Mouse (Mus musculus): Measurements from ENCODE around the gene Oprl1. TPM values are rescaled to one million over a fixed set of nuclear protein-coding genes. Genes with fewer than 3 reads are reported as not detected.

Oprl1 gene
- polyA plus RNA-seq, 1 experiment = not detected

DNA sequence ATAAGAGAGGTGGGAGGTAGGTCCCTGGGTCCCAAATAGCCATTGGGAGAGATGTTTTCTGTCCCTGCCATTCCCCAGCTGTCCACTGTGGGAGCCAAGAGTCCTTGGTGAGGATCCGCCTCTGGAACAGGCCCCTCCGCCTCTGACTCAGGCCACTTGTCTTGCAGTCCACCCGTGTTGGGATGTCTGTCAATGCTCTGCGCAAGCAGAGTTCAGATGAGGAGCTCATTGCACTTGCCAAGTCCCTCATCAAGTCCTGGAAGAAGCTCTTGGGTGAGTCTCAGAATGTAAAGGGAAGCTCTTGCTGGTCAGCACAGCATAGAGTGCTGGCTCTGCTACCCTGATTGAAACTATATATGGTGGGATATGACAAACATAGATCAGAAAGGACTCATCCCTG, 31.4 kb upstream of the Oprl1 start:
- H3K27ac ChIP-seq (replicated peaks; ENCODE audit: low read depth, low read length) = no peak overlapping the region
- H3K4me3 ChIP-seq (ENCODE audit: insufficient read depth, low read depth, low read length) = no peak overlapping the region
- H3K4me1 ChIP-seq (ENCODE audit: control insufficient read depth, insufficient read depth, insufficient read length, low read length) = peaks cover 7% of the 10 kb centered on the region; the same call in 1 of the 2 replicates

DNA sequence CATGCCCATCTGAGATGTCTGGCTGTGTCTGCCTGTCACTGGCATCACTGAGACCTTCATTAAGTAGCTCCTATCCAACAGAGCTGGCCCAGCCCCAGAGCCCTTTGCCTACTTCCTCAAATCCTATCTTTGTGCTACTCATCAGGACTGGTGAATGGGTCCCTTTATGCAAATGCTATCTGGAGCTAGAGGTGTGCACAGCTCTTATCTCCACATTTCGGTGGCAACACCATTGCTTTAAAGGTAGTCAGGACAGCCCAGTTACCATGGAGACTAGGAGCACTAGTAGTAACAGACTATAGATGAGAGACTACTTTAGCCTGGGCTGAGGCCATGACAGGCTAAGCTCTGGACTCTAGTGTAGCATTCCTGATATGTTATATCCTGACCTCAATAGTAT, 30.1 kb upstream of the Oprl1 start:
- no peak overlapping the region for H3K4me3 ChIP-seq (ENCODE audit: insufficient read depth, low read depth, low read length)
- peaks cover 5% of the 10 kb centered on the region; the same call in 1 of the 2 replicates for H3K4me1 ChIP-seq (ENCODE audit: control insufficient read depth, insufficient read depth, insufficient read length, low read length)
- H3K27ac ChIP-seq (replicated peaks; ENCODE audit: low read depth, low read length) = no peak overlapping the region

DNA sequence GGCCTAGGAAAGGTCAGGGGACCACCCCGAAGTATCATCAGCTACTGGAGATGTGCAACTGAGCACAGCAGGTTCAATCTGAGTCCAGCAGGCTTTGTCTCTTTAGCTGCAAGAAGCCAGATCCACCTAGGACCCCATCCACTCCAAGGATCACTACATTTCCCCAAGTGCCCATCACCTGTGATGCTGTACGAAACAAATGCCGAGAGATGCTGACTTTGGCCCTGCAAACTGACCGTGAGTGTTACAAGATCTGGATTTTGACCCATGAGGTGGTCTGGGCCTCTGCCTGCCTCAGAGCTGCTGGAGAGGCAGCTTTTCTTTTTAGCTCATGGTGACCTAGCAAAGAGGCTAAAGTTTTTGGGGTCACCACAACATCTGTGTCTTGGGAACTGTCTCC, 29.1 kb upstream of the Oprl1 start:
- H3K4me3 ChIP-seq (ENCODE audit: insufficient read depth, low read depth, low read length) = no peak overlapping the region
- peaks cover 3% of the 10 kb centered on the region; the same call in 1 of the 2 replicates for H3K4me1 ChIP-seq (ENCODE audit: control insufficient read depth, insufficient read depth, insufficient read length, low read length)
- H3K27ac ChIP-seq (replicated peaks; ENCODE audit: low read depth, low read length) = no peak overlapping the region

DNA sequence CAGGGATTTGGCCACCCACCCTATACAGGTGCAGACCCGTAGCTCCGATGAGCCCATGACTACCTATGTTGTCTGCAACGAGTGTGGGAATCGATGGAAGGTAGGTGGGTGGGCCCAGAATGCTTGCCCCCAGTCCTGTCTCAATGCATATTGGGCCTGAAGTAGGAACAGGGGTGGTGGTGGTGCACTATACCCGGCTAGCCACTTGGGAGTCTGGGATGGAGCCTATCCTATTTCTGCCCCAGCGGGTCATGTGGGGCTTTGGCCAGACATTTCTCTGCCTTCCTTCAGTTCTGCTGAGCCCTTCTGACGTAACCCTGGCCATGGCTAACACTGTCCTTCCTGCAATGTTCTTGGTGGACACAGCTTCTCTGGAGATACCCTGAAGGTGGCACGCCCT, 27.2 kb upstream of the Oprl1 start:
- Histone ChIP-seq H3K27ac (replicated peaks; ENCODE audit: low read depth, low read length) (no peak overlapping the region), H3K4me1 (ENCODE audit: control insufficient read depth, insufficient read depth, insufficient read length, low read length) (no peaks in the 10 kb centered on the region), H3K4me3 (ENCODE audit: insufficient read depth, low read depth, low read length) (no peak overlapping the region)

DNA sequence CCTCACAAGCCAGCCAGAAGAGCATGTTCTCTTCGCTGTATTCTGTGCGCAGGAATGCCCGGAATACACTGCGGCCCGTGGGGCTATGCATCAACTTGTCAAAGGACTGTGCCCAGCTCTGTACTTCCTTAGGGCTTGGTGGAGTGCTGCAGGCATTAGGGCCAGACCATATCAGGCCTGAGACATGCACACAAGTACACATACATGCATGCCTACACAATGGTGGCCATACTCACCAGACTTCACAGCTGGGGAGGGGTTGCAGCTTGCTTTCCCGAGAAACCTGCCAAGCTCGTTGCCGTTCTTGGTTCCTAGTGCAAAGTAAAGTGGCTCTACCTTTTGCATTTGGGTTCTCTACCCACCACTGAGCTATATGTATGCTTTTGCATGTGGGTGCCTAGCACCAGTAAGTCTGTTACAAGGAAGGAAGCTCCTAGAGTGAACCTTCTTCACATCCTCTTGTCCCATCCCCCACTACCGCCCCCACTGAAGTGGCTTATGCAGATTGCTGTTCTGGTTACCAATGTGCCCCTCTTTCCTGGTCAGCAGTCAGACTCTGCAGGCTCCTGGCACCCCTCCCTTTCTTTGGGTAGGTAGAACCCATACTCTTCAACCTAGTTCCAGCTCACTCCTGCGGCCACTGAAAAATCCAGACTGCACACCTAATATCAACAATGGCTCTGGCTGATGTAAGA, 25.2 kb upstream of the Oprl1 start:
- Histone ChIP-seq H3K4me1 (ENCODE audit: control insufficient read depth, insufficient read depth, insufficient read length, low read length) (peaks cover 4% of the 10 kb centered on the region), H3K27ac (replicated peaks; ENCODE audit: low read depth, low read length) (no peak overlapping the region), H3K4me3 (ENCODE audit: insufficient read depth, low read depth, low read length) (no peak overlapping the region)

DNA sequence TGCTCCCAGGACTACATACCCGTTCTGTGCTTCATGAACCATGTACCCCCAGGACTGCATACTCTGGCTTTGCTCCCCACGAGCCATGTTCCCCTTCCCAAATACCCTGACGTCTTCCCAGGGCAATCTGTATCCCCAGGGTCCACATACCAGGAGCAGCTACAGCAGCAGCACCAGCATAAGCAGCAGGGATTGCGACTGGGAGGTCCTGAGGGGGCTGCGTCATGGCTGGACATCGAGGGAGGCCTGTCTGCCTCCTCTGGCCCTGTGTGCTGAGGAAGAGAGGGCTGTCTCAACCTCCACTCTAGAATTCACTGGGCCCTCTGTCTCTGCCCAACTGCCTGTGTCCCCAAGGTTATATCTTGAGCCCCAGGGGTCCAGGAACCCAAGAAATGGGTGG, 23.7 kb upstream of the Oprl1 start:
- Histone ChIP-seq H3K4me3 (ENCODE audit: insufficient read depth, low read depth, low read length) (no peak overlapping the region), H3K27ac (replicated peaks; ENCODE audit: low read depth, low read length) (no peak overlapping the region), H3K4me1 (ENCODE audit: control insufficient read depth, insufficient read depth, insufficient read length, low read length) (peaks cover 4% of the 10 kb centered on the region)

DNA sequence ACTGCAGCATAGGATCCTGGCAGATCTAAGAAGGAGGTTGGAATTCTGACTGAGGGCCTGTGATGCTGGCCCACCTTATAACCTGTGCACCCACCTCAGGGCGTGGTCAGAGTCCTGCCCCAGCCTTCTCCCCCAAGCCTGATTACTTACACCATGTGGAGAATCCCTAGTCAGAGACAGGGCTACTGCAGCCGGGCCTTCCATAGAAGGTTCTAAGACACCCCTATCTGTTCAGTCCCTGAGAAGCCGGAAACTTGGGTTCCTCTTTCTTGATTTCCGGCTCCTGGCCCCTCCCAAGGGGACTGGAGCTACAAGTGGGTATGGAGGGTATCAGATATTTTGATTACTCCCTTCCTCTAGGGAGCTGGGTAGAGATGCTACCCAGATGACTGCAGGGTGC, 23.2 kb upstream of the Oprl1 start:
- Histone ChIP-seq H3K4me3 (ENCODE audit: insufficient read depth, low read depth, low read length) (no peak overlapping the region), H3K4me1 (ENCODE audit: control insufficient read depth, insufficient read depth, insufficient read length, low read length) (peaks cover 4% of the 10 kb centered on the region), H3K27ac (replicated peaks; ENCODE audit: low read depth, low read length) (no peak overlapping the region)

DNA sequence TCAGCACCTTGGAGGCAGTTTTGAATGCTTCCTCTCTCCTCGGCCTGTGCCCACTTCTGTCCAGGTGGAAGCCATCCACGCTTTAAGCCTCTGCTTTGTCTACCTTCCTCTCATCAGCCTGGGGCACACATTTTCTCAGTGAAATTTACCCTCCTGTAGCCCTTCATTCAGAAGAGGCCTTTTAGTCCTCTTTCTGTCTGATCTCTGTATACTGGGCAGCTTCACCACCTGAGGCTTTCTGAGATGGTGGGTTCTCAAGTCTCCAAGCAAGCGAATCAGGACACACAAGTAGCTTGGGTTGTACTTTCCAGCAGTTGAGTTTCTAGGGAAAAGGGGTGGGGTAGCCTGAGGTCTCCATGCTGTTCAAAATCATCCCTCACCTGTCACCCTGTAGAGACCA, 22.5 kb upstream of the Oprl1 start:
- H3K4me3 ChIP-seq (ENCODE audit: insufficient read depth, low read depth, low read length) = peak overlapping the region; percentile 90

DNA sequence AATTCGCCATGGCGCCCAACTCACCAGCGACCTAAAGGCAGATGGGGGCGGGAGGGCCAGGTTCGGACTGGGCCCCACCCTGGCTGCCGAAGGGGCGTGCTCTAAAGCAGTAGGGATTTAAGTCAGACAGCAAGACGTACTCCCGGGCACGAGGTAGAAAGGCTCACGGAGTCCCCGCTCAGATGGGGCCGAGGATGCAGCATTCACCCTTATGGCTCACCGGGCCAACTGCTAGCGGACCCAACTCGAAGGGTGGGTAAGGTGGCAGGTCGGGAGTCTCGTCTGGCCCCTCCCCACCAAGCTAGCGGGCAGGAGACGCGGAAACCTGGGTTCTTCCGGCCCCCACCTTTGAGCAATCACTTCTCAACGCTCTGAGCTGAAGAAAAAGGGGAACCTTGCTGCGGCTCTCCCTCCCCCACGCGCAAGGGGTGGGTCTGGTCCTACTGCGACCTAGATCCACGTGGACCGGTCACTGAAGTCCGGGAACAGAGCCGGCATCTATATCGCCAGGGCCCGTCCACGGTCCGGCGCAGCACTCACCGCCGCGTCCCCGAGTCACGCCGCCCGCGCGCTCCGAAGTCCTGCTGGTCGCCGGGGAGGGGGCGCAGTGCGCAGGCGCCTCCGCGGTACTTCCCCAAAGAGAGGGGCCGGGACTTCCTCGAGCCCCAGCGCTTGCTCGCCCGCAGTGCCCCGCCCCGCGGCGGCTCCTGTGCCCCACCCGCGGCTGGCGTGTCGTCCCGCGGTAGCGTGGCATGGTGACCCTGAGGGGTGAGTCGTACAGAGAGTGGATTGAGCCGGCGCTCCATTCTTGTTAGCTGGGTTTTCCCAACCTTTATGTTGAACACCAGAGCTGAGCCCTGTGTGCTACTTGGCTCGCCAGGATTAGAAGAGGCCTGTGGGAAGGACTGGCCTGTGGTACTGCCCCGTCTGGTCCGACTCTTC, 21.2 kb upstream of the Oprl1 start, which contains the start of gene Rgs19:
Gene Rgs19 (minus strand): TSS at position 639 of the 942 bp plus-strand sequence.
- H3K27ac ChIP-seq (replicated peaks; ENCODE audit: low read depth, low read length) = peak within 1 kb of the TSS; percentile 73
- peaks cover 4% of the 10 kb centered on the region for H3K4me1 ChIP-seq (ENCODE audit: control insufficient read depth, insufficient read depth, insufficient read length, low read length)
- peak within 1 kb of the TSS; percentile 90 for H3K4me3 ChIP-seq (ENCODE audit: insufficient read depth, low read depth, low read length)

More for the DNA sequence above, 22.5 kb upstream of the Oprl1 start:
- H3K4me1 ChIP-seq (ENCODE audit: control insufficient read depth, insufficient read depth, insufficient read length, low read length) = peaks cover 4% of the 10 kb centered on the region
- no peak overlapping the region for H3K27ac ChIP-seq (replicated peaks; ENCODE audit: low read depth, low read length)

DNA sequence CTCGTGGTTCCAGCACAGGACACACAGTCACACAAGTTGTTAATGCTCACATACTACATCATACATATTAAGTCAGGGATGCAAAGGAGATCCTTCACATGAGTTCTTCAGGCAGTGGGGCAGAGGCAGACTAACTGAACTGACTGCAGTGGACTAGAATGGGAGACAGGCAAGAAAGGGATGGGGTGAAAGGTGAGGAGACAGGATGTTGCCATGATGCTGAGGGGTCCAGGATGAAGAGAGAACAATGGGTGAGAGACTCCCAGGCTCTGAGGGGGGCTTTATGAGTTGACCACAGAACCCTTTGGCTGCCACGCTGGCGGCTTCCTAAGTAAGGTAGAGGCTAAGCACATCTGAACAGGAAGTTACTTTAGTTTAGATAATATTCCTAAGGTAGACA, 20.2 kb upstream of the Oprl1 start:
- Histone ChIP-seq H3K4me1 (ENCODE audit: control insufficient read depth, insufficient read depth, insufficient read length, low read length) (peaks cover 4% of the 10 kb centered on the region), H3K27ac (replicated peaks; ENCODE audit: low read depth, low read length) (no peak overlapping the region), H3K4me3 (ENCODE audit: insufficient read depth, low read depth, low read length) (no peak overlapping the region)

DNA sequence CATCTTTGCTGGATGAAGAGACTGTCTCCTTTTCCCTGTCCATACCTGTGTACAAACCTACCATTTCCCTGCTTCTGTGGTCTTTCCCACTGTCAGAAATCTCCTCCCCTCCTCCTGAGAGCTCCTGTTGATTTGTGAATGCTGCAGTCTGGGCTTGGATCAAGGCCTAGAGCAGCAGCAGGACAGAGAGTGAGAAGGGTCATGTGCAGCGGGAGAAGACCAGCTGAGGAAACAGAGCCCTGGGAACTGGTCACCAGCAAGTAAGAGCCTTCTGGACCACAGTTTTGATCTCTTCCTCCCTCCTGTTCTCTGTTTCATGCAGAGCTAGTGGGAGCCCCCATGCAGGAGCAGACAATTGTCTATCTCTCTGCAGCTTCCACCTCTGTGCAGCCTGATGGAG, 19.0 kb upstream of the Oprl1 start:
- Histone ChIP-seq H3K4me1 (ENCODE audit: control insufficient read depth, insufficient read depth, insufficient read length, low read length) (peaks cover 4% of the 10 kb centered on the region), H3K27ac (replicated peaks; ENCODE audit: low read depth, low read length) (no peak overlapping the region), H3K4me3 (ENCODE audit: insufficient read depth, low read depth, low read length) (no peak overlapping the region)

DNA sequence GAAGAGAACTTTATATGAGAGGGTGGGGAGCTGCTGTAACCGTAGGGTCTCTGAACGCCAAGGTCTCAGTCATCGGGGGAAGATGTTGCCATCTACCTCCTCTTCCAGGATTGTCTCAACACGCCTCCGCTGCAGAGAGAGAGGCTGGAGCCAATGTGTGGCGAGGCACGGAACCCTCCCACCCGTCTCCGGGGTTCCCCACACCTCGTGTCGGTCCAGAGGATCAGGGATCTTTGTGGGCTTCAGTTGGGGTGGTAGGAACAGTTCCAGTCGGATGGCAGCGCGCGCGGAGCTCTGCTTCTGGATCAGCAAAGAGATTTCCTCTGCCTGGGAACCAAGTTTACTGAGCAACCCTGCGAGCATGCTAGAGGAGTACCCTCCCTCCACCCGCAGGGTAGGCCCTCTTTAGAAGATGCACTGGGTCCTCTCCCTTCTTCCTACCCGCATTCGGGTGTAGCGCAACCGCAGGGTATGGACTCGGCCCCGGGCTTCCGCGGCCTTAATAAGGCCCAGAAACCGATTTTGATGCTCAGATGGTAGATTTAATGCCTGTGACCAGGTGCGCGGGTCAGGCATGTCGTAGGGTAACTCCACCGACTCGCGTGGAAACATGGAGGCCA, 17.9 kb upstream of the Oprl1 start:
- Histone ChIP-seq H3K27ac (replicated peaks; ENCODE audit: low read depth, low read length) (no peak overlapping the region), H3K4me3 (ENCODE audit: insufficient read depth, low read depth, low read length) (no peak overlapping the region), H3K4me1 (ENCODE audit: control insufficient read depth, insufficient read depth, insufficient read length, low read length) (peaks cover 4% of the 10 kb centered on the region)

DNA sequence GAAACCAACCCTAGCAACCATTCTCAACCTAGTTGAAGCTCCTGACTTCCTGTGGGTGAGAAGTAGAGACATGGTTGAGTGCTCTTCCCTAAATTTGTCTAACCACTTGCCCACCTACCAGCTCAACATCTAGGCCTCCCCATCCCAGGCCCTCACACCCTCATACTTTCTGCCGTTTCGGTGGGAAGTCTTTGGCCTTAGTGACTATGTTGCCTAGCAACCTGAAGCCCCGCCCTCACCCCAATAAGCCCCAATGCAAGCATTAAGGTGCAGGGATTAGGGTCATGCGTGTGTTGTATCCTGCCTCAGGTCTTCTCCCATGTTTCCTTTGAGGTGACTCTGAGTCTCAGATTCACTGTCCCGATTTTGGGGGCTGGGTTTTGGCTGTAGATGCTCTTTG, 16.6 kb upstream of the Oprl1 start, which contains the start of gene Lkaaear1:
Gene Lkaaear1 (minus strand): TSS at position 202 of the 400 bp plus-strand sequence.
- Histone ChIP-seq H3K4me3 (ENCODE audit: insufficient read depth, low read depth, low read length) (no peak within 1 kb of the TSS), H3K27ac (replicated peaks; ENCODE audit: low read depth, low read length) (no peak within 1 kb of the TSS)

DNA sequence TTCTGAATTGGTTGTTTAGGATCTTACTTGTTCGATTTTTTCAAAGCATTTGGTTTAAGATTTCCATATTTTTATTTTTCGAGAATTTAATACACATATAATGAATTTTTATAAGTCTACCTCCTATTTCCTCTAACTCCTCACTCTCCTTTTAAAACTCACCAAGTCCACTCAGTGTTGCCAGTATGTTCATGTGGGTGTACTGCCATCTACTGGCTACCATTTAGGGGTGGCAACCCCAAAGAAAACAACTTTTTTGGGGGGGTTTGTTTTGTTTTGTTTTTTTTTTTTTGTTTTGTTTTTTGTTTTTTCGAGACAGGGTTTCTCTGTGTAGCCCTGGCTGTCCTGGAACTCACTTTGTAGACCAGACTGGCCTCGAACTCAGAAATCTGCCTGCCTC, 8.1 kb upstream of the Oprl1 start:
- H3K4me1 ChIP-seq (ENCODE audit: control insufficient read depth, insufficient read depth, insufficient read length, low read length) = no peaks in the 10 kb centered on the region
- H3K27ac ChIP-seq (replicated peaks; ENCODE audit: low read depth, low read length) = no peak overlapping the region
- H3K4me3 ChIP-seq (ENCODE audit: insufficient read depth, low read depth, low read length) = no peak overlapping the region

More for the DNA sequence above, 16.6 kb upstream of the Oprl1 start, which contains the start of gene Lkaaear1:
- H3K4me1 ChIP-seq (ENCODE audit: control insufficient read depth, insufficient read depth, insufficient read length, low read length) = 0 out of 2 replicates have a peak, but pooled peaks cover 1% of the 10 kb centered on the region

DNA sequence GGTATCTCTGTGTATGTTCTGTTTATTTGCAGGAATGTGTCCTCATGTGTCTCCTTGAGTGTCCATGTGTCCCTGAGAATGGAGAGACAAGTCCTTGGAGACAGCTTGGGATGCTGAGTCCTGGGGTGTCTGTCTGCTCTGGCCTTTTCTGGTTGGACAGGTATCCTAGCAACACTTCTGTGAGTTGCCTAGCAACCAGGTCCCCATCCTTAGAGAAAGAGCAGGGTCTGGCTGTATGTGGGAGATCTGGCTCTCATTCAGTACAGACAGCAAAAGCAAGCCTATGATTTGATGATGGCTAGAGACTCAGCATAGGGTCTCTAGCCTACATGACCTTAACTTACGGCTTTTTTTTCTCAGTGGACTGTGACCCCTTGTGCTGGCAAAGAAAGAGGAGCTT, 1.1 kb upstream of the Oprl1 start:
- no peaks in the 10 kb centered on the region for H3K4me1 ChIP-seq (ENCODE audit: control insufficient read depth, insufficient read depth, insufficient read length, low read length)
- no peak overlapping the region for H3K27ac ChIP-seq (replicated peaks; ENCODE audit: low read depth, low read length)
- no peak overlapping the region for H3K4me3 ChIP-seq (ENCODE audit: insufficient read depth, low read depth, low read length)
